Mouse (Mus musculus) spleen, adult 18-20 months (tissue): Measurements from ENCODE around the gene Lrrc52.

Experiments
- DNase-seq, 2 experiments: peaks; one replicate each; pipeline ENCODE4 v3.0.0; 2022; ENCODE audit warnings: mixed read lengths in 2 of 2

Gene Lrrc52

DNA sequence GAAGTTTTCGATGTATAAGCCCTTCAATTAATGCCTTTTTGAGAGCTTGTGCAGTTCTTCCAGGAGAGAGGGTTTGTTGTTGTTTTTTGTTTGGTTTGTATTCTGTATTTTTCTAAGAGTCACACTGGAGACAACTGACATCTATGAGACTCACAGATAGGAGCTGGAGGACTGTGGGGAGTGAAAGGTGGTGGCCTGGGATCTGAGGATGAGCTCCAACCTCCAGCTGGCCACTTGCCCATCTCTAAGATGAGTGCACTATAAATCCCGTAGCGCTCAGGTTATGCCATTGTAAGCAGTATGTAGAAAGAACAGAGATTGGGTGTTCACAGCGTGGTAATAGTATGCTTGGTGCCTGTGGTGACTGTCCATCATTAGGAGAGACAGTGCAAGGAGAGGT is 31.6 kb downstream of the Lrrc52 start:
- no peak for DNase-seq

DNA sequence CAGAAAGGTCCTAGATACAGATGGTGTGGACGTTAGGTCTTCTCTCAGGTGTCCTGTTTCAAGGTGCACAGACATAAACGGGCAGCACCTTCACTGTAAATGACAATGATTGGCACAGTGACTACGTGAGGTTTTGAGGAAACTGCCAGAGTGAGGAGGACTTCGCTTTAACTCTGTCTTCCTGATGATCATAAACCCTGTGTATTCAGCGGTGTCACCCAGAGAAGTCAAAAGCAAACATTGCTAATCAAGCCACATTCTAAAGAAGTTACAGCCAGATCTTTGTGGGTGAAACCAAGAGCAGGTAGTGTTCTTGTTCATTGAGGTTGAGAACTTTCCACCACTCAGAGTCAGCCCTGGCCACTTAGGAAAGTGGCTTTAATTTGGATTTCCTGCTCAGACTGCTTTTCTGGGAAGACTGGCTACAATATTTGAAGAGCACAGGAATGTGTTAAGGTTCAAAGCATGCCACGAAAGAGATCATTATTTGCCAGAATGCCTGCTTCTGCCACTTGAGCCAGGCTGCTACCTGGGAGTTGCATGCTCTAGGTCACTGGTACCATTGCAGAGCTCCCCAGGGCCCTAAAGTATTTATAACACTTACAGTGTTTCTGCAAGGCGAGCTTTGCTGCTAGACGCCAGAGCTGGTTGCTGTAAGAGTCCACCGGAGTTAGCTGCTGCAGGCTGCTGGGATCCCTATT is 35.5 kb downstream of the Lrrc52 start:
- no peak for DNase-seq

- DNase-seq, result no peak
These were observed 39.9 kb downstream of the Lrrc52 start for GRCm38 (mm10) chr1:167426681-167427080.

DNA sequence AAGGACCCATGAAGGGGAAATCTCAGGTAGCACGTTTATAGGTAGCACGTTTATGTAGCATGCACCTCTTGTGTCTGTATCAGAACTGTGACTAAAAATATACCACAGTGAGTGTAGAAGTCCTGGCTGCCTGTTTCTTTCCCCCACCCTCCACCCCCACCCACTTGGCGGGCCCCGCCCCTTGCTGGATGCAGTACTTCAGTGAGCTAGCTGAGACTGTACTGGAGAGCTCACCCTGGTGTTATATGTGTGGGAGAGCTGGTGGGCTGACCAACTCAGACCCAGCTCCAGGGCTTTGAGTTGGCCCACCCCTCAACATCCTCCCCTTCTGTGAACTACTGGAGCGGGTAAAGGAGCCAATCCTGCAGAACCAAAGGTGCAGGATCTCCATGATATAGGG is 41.0 kb downstream of the Lrrc52 start:
- no peak for DNase-seq

DNA sequence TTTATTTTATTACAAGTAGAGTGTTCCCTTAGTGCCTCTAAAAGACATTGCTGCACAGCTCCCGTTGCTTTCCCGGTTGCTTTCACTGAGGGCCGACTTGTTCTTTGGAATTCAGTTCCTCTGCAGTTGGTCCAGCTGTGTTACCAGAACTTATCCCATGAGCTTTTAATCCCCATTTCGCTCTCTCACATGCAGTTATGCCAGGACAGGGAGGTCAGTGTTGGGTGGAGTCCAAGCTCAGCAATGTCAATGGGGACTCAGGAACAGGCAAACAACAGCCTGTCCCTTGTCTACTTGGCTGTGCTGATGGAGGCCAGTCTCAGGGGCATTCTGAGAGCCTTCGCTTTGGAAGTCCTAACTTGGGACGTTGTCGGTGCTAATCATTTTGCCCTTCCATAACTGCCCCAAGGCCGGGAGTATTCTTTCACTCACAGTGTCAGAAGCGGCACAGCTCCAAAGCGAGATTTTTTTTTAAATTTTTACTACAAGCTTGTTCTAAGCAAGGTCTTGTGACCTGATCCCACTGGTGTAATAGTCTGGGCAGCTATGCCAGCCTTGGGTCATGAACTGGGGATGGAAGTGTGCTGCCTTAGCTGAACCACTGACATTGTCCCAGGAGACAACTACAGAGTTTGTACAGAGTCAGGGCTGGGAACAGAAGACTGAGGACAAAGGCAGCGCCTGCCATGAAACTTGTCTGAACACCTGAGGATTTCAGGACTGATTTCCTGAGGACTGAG is 43.9 kb downstream of the Lrrc52 start:
- no peak for DNase-seq

DNA sequence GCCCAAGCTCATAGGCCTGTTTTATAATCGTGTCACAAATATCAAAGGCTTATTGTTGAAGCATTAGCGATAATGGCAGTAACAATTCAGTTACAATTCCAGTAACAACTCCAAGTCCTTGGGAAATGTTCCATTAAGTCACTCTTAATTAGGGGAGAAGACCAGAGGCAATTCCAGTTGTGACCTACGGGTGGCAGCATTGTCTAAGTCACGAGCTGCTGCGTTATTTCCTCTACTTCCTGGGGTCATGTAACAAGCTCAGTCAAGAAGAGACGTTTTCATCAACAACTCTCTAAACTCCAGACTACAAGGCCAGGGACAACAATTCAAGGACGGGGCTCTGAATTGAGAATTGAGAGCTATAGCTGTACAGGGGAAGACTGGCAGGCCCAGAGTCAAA is 51.7 kb downstream of the Lrrc52 start:
- peak; percentile 16 to 61 for DNase-seq

DNA sequence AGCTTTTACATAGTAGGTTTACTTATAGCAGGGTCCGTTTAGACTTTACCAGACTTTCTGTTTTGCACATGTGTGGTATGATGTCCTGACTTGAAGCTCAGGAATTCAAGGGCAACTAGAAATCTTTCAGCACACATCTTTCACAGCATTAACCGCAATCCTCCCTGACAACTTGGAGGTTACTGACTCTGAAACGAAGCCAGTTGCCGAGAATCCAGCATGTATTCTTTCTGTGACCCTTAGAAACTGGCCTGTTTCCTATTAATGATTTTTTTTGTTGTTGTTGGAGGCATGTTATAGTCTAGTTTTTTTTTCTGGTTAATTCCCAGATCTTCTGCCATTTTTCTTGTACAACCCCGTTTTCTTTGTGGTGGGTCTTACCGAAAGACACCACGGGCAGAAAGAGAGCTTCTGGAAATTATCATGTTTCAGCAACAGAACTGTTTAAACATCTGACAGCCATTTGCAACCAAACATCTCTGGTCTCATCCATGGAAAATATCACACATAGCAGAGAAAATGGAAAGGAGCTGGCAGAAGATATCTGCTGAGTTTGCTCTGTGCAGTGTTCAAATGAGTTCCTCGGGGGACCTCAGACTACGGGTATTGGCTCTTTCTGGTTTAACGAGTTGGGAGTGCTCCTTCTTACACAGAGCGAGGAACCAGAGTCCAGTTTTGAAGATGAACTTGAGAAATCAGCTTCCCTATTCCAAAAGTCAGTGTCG is 54.4 kb downstream of the Lrrc52 start:
- DNase-seq, result no peak

DNA sequence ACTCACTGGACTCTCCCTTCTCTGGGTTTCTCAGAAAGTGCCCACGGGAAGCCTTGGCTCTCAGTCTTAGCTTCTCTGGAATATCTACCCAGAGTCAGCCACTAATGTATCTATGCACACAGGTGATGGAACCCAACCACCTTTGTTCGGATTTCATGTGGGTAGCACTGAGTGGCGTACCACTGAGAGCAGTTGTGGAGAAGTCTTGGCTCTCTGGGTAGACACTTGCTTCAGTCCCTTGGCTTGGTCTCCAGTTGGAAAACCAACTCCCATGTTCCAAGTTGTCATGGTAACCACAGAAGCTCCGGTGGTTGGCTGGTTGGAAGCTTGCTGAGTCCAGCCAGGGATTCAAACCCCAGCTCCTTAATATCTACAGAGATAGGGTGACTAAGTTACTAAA is 57.0 kb downstream of the Lrrc52 start:
- no peak for DNase-seq

- DNase-seq, result no peak
These were observed 61.3 kb downstream of the Lrrc52 start for GRCm38 (mm10) chr1:167405237-167405636.
